Mouse (Mus musculus): ENCODE measurements around the gene Ptgdr. TPM values are rescaled to one million over a fixed set of nuclear protein-coding genes. Genes with fewer than 3 reads are reported as not detected.
"Not testable (repeated sequence)": the region's sequence is repeated elsewhere in the genome, so short reads cannot be mapped to it uniquely, and the experiment has no call there.

Gene Ptgdr
- polyA plus RNA-seq, 1 experiment from 2014 or later, result 0.61 TPM

DNA sequence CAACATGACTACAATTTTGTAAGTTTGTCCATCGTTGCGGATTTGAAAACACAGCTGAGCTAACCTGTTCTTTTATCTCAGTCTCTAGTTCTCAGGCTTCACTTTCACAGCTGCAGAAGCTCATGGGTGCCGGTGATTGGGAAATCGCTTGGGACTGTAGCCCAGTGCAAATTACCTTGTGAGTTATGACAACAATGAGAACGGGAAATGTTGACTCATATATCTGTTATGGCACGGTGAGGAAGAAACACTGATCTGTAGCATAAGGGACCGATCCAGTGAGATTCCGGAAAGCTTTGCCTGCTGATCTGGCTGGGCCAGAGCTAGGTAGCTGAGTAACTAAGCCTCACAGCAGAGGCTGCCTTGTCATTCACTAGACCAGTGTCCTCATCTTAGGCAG is 6.5 kb upstream of the Ptgdr start:
- 50% methylated on average over 8 of the region's 8 CpGs for WGBS
- Histone ChIP-seq H3K27me3 (ENCODE audit: control insufficient read depth, insufficient read depth, low read length) (0 out of 2 replicates have a peak, but pooled peaks cover 2% of the 10 kb centered on the region), H3K27ac (replicated peaks) (no peak overlapping the region), H3K9ac (ENCODE audit: low read length) (no peak overlapping the region), H3K9me3 (ENCODE audit: control insufficient read depth, low read length) (no peaks in the 10 kb centered on the region), H3K36me3 (ENCODE audit: control insufficient read depth, insufficient read depth, low read length) (no peaks in the 10 kb centered on the region), H3K4me3 (ENCODE audit: low read depth, low read length) (no peak overlapping the region), H3K4me2 (replicated peaks; ENCODE audit: low read depth) (no peak overlapping the region), H3K4me1 (replicated peaks; ENCODE audit: control insufficient read depth, insufficient read depth) (no peaks in the 10 kb centered on the region)
- ATAC-seq (ENCODE audit: low FRiP score, low TSS enrichment), result no peak
- TF ChIP-seq EP300 (optimal IDR thresholded peaks at IDR 0.05) (no peak), CTCF (IDR thresholded peaks at IDR 0.05; ENCODE audit: low read depth) (no peak)
- no peak for DNase-seq (ENCODE audit: low spot score)

DNA sequence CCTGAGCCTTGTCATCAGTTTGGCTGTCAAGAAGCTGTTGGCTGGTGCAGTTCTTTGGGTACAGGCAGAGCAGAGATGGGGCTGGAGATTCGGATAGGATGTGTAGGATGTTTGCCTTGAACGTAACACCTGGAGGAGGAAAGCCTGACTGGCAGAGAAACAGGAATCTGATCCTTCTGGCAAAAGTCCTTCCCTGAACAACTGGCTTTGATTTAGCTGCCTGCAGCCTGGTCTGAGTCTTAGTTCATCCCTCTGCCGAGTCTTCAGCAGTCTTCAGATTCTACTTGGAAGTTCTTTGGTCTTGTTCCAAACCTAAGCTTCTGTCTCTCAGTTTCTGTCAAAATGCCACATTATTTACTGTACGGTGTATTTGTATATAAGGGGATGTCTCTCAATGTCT is 3.9 kb upstream of the Ptgdr start:
- H3K4me3 ChIP-seq (ENCODE audit: low read depth, low read length), result no peak overlapping the region
- TF ChIP-seq EP300 (optimal IDR thresholded peaks at IDR 0.05) (no peak), CTCF (IDR thresholded peaks at IDR 0.05; ENCODE audit: low read depth) (no peak)
- no peaks in the 10 kb centered on the region for H3K4me1 ChIP-seq (replicated peaks; ENCODE audit: control insufficient read depth, insufficient read depth)
- H3K27ac ChIP-seq (replicated peaks), result no peak overlapping the region
- no peak overlapping the region for H3K4me2 ChIP-seq (replicated peaks; ENCODE audit: low read depth)
- H3K27me3 ChIP-seq (ENCODE audit: control insufficient read depth, insufficient read depth, low read length), result 0 out of 2 replicates have a peak, but pooled peaks cover 2% of the 10 kb centered on the region
- no peak for ATAC-seq (ENCODE audit: low FRiP score, low TSS enrichment)
- H3K36me3 ChIP-seq (ENCODE audit: control insufficient read depth, insufficient read depth, low read length), result no peaks in the 10 kb centered on the region
- no peaks in the 10 kb centered on the region for H3K9me3 ChIP-seq (ENCODE audit: control insufficient read depth, low read length)
- no peak overlapping the region for H3K9ac ChIP-seq (ENCODE audit: low read length)
- WGBS, result 32% methylated on average over 4 of the region's 4 CpGs
- no peak for DNase-seq (ENCODE audit: low spot score)

DNA sequence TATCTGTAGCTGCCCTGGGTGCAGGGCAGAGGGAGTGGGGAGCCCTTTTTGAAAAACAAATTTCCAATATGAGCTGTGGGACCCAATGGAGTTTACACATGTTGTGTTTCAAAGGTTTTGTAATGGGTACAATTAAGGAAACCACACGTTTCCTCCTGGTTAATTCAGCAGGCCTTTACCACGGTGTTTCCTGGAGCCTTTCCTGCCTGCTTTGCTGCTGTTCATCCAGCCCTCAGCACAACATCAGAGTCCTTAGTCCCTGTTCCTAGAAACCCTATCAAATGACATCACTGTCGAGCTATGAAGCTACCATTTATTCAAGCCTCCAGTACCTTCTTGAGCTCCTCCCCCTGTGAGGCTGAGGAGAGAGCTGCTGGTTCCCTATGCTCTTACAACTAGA is 2.0 kb upstream of the Ptgdr start:
- Histone ChIP-seq H3K4me2 (replicated peaks; ENCODE audit: low read depth) (no peak overlapping the region), H3K9ac (ENCODE audit: low read length) (no peak overlapping the region), H3K27me3 (ENCODE audit: control insufficient read depth, insufficient read depth, low read length) (0 out of 2 replicates have a peak, but pooled peaks cover 2% of the 10 kb centered on the region), H3K36me3 (ENCODE audit: control insufficient read depth, insufficient read depth, low read length) (no peaks in the 10 kb centered on the region), H3K27ac (replicated peaks) (no peak overlapping the region), H3K4me1 (replicated peaks; ENCODE audit: control insufficient read depth, insufficient read depth) (no peaks in the 10 kb centered on the region), H3K4me3 (ENCODE audit: low read depth, low read length) (no peak overlapping the region), H3K9me3 (ENCODE audit: control insufficient read depth, low read length) (no peaks in the 10 kb centered on the region)
- WGBS, result 58% methylated on average over 3 of the region's 3 CpGs
- TF ChIP-seq CTCF (IDR thresholded peaks at IDR 0.05; ENCODE audit: low read depth), result no peak
- TF ChIP-seq EP300 (optimal IDR thresholded peaks at IDR 0.05), result no peak
- DNase-seq (ENCODE audit: low spot score), result no peak
- no peak for ATAC-seq (ENCODE audit: low FRiP score, low TSS enrichment)

GRCm38 (mm10) chr14:44858372-44858771 is 803 bp downstream of the Ptgdr start:
- Histone ChIP-seq H3K36me3 (ENCODE audit: control insufficient read depth, insufficient read depth, low read length) (no peaks in the 10 kb centered on the region), H3K9me3 (ENCODE audit: control insufficient read depth, low read length) (no peaks in the 10 kb centered on the region), H3K4me1 (replicated peaks; ENCODE audit: control insufficient read depth, insufficient read depth) (no peaks in the 10 kb centered on the region), H3K4me2 (replicated peaks; ENCODE audit: low read depth) (no peak overlapping the region; the same call in none of the 2 replicates), H3K27me3 (ENCODE audit: control insufficient read depth, insufficient read depth, low read length) (0 out of 2 replicates have a peak, but pooled peaks cover 2% of the 10 kb centered on the region), H3K9ac (ENCODE audit: low read length) (no peak overlapping the region), H3K4me3 (ENCODE audit: low read depth, low read length) (no peak overlapping the region), H3K27ac (replicated peaks) (no peak overlapping the region)
- ATAC-seq (ENCODE audit: low FRiP score, low TSS enrichment) (0 out of 2 replicates have a peak, but pooled peaks have one; percentile 4), DNase-seq (ENCODE audit: low spot score) (no peak)
- WGBS, result 19% methylated on average over 12 of the region's 12 CpGs
- TF ChIP-seq EP300 (optimal IDR thresholded peaks at IDR 0.05) (no peak), CTCF (IDR thresholded peaks at IDR 0.05; ENCODE audit: low read depth) (no peak)

- not testable (repeated sequence) for ATAC-seq (ENCODE audit: low FRiP score, low TSS enrichment); H3K36me3 ChIP-seq (ENCODE audit: control insufficient read depth, insufficient read depth, low read length); H3K9ac ChIP-seq (ENCODE audit: low read length); H3K4me3 ChIP-seq (ENCODE audit: low read depth, low read length); H3K4me1 ChIP-seq (replicated peaks; ENCODE audit: control insufficient read depth, insufficient read depth); H3K4me2 ChIP-seq (replicated peaks; ENCODE audit: low read depth); H3K9me3 ChIP-seq (ENCODE audit: control insufficient read depth, low read length); H3K27me3 ChIP-seq (ENCODE audit: control insufficient read depth, insufficient read depth, low read length); H3K27ac ChIP-seq (replicated peaks)
- peak; percentile 68 for TF ChIP-seq CTCF (IDR thresholded peaks at IDR 0.05; ENCODE audit: low read depth)
- peak; percentile 23 for DNase-seq (ENCODE audit: low spot score)
- WGBS, result 12% methylated on average over 3 of the region's 3 CpGs
Measured at GRCm38 (mm10) chr14:44850637-44851036, 8.5 kb downstream of the Ptgdr start.

GRCm38 (mm10) chr14:44847740-44848139 is 11.4 kb downstream of the Ptgdr start:
- no peak for ATAC-seq (ENCODE audit: low FRiP score, low TSS enrichment)
- H3K27ac ChIP-seq (replicated peaks), result no peak overlapping the region
- no peaks in the 10 kb centered on the region for H3K27me3 ChIP-seq (ENCODE audit: control insufficient read depth, insufficient read depth, low read length)
- H3K9ac ChIP-seq (ENCODE audit: low read length), result no peak overlapping the region
- H3K4me3 ChIP-seq (ENCODE audit: low read depth, low read length), result no peak overlapping the region
- no peaks in the 10 kb centered on the region for H3K4me1 ChIP-seq (replicated peaks; ENCODE audit: control insufficient read depth, insufficient read depth)
- no peak for TF ChIP-seq CTCF (IDR thresholded peaks at IDR 0.05; ENCODE audit: low read depth)
- no peak for TF ChIP-seq EP300 (optimal IDR thresholded peaks at IDR 0.05)
- H3K4me2 ChIP-seq (replicated peaks; ENCODE audit: low read depth), result no peak overlapping the region
- no peak for DNase-seq (ENCODE audit: low spot score)
- 88% methylated on average over 2 of the region's 2 CpGs for WGBS
- H3K36me3 ChIP-seq (ENCODE audit: control insufficient read depth, insufficient read depth, low read length), result no peaks in the 10 kb centered on the region
- H3K9me3 ChIP-seq (ENCODE audit: control insufficient read depth, low read length), result no peaks in the 10 kb centered on the region

All from stomach, postnatal 0 days (tissue).